Mouse (Mus musculus) stomach, postnatal 0 days (tissue): Measurements from ENCODE around the gene Ifna2. TPM values are rescaled to one million over a fixed set of nuclear protein-coding genes. Genes with fewer than 3 reads are reported as not detected.

Source experiments
- ATAC-seq: fragments of 200-750 bp; cut with Nextera tagmentation; 2 replicates; pipeline ENCODE4 v1.8.0; 2017; ENCODE audit not compliant: low FRiP score, low TSS enrichment
- DNase-seq: peaks from one replicate; pipeline ENCODE4 v3.0.0-alpha.2; 2016; ENCODE audit warnings: low spot score
- H3K27ac ChIP-seq: fragments of 300-500 bp; sonication (generic); replicated peaks from 2 replicates; pipeline ENCODE4 v1.5.1; 2014; ENCODE audit warnings: mild to moderate bottlenecking, control low read depth
- H3K27me3 ChIP-seq: fragments of 300-500 bp; sonication (generic); 2 replicates; pipeline ENCODE4 v1.6.1; 2014; ENCODE audit warnings: low read length; ENCODE audit not compliant: control insufficient read depth, insufficient read depth
- H3K36me3 ChIP-seq: fragments of 300-500 bp; sonication (generic); 2 replicates; pipeline ENCODE4 v1.6.1; 2014; ENCODE audit warnings: low read length, mixed read lengths; ENCODE audit not compliant: control insufficient read depth, insufficient read depth
- H3K4me1 ChIP-seq: fragments of 300-500 bp; sonication (generic); replicated peaks from 2 replicates; pipeline ENCODE4 v1.6.1; 2014; ENCODE audit warnings: antibody characterized with exemption; ENCODE audit not compliant: control insufficient read depth, insufficient read depth
- H3K4me2 ChIP-seq: fragments of 300-500 bp; sonication (generic); replicated peaks from 2 replicates; pipeline ENCODE4 v1.6.1; 2014; ENCODE audit warnings: low read depth, mild to moderate bottlenecking, control low read depth, moderate library complexity
- H3K4me3 ChIP-seq: fragments of 300-500 bp; sonication (generic); 2 replicates; pipeline ENCODE4 v1.5.1; 2014; ENCODE audit warnings: low read depth, low read length, control low read depth
- H3K9ac ChIP-seq: fragments of 300-500 bp; sonication (generic); 2 replicates; pipeline ENCODE4 v1.6.1; 2014; ENCODE audit warnings: mild to moderate bottlenecking, low read length, control low read depth, mixed read lengths
- H3K9me3 ChIP-seq: fragments of 300-500 bp; sonication (generic); 2 replicates; pipeline ENCODE4 v1.6.1; 2016; ENCODE audit warnings: low read length; ENCODE audit not compliant: control insufficient read depth
- CTCF ChIP-seq: IDR thresholded peaks from 2 replicates; pipeline ENCODE4 v1.5.1; 2016; ENCODE audit warnings: antibody characterized with exemption, low read depth, mild to moderate bottlenecking, moderate library complexity
- EP300 ChIP-seq: optimal IDR thresholded peaks from 2 replicates; pipeline ENCODE3; 2016; ENCODE audit warnings: antibody characterized with exemption
- WGBS: fragments of 180-500 bp; shearing (Covaris S2); extraction: QIAGEN DNeasy Blood & Tissue Kit; methylation state at CpG from one replicate; pipeline ENCODE4 v1.1.7; 2014; 5-methylcytosine and 5-hydroxymethylcytosine counted together
- polyA plus RNA-seq: library from polyadenylated mRNA; unstranded; fragments of >200 nt; fragmentation: Nextera tagmentation; extraction: Ambion mirVana; gene quantifications from 2 replicates; pipeline ENCODE4 v1.2.1, GENCODE M21; 2015

Ifna2 gene
- polyA plus RNA-seq, 1 experiment from 2014 or later: not detected

- 19% methylated on average over 1 of the region's 1 CpGs for WGBS
- H3K9ac ChIP-seq: 0 out of 2 replicates have a peak overlapping the region, but pooled peaks have one; percentile 19
- no peaks in the 10 kb centered on the region for H3K9me3 ChIP-seq
- no peaks in the 10 kb centered on the region for H3K27me3 ChIP-seq
- H3K36me3 ChIP-seq: peaks cover 4% of the 10 kb centered on the region; the same call in 1 of the 2 replicates
- ATAC-seq: no peak
- TF ChIP-seq CTCF: no peak
- TF ChIP-seq EP300: no peak
- no peak overlapping the region for H3K27ac ChIP-seq
- peak overlapping the region; percentile 19; the same call in 1 of the 2 replicates for H3K4me3 ChIP-seq
- peak; percentile 46 for DNase-seq
- peaks cover 4% of the 10 kb centered on the region for H3K4me1 ChIP-seq
- peak overlapping the region; percentile 45 for H3K4me2 ChIP-seq
Observed at GRCm38 (mm10) chr4:88718715-88719114, 35.0 kb upstream of the Ifna2 start.

GRCm38 (mm10) chr4:88715059-88715458 is 31.3 kb upstream of the Ifna2 start:
- no peak for DNase-seq
- no peak overlapping the region for H3K27ac ChIP-seq

GRCm38 (mm10) chr4:88714281-88714680 is 30.6 kb upstream of the Ifna2 start:
- H3K4me3 ChIP-seq: no peak overlapping the region
- H3K9ac ChIP-seq: no peak overlapping the region
- no peaks in the 10 kb centered on the region for H3K9me3 ChIP-seq
- no peak overlapping the region for H3K27ac ChIP-seq
- no peaks in the 10 kb centered on the region for H3K27me3 ChIP-seq
- H3K4me2 ChIP-seq: no peak overlapping the region
- H3K36me3 ChIP-seq: peaks cover 4% of the 10 kb centered on the region; the same call in 1 of the 2 replicates
- no peak for TF ChIP-seq CTCF
- no peak for TF ChIP-seq EP300
- H3K4me1 ChIP-seq: no peaks in the 10 kb centered on the region
- 56% methylated on average over 1 of the region's 1 CpGs for WGBS
- no peak for ATAC-seq
- DNase-seq: no peak

More at GRCm38 (mm10) chr4:88715059-88715458, 31.3 kb upstream of the Ifna2 start:
- Histone ChIP-seq H3K36me3 (peaks cover 4% of the 10 kb centered on the region; the same call in 1 of the 2 replicates), H3K9me3 (no peaks in the 10 kb centered on the region), H3K9ac (no peak overlapping the region), H3K27me3 (no peaks in the 10 kb centered on the region), H3K4me2 (no peak overlapping the region), H3K4me3 (no peak overlapping the region), H3K4me1 (no peaks in the 10 kb centered on the region)
- no peak for TF ChIP-seq CTCF
- no peak for ATAC-seq

- Histone ChIP-seq H3K36me3 (peaks cover 4% of the 10 kb centered on the region; the same call in 1 of the 2 replicates), H3K4me2 (no peak overlapping the region), H3K4me3 (no peak overlapping the region), H3K9me3 (no peaks in the 10 kb centered on the region), H3K27me3 (no peaks in the 10 kb centered on the region), H3K4me1 (no peaks in the 10 kb centered on the region), H3K27ac (no peak overlapping the region), H3K9ac (no peak overlapping the region)
- TF ChIP-seq EP300: no peak
- no peak for TF ChIP-seq CTCF
- 89% methylated on average over 1 of the region's 1 CpGs for WGBS
- ATAC-seq: no peak
- no peak for DNase-seq
Observed at GRCm38 (mm10) chr4:88707128-88707826, 23.6 kb upstream of the Ifna2 start.

- TF ChIP-seq EP300: no peak
- no peak for TF ChIP-seq CTCF
- no peak for DNase-seq
- no peak overlapping the region for H3K27ac ChIP-seq
- H3K9ac ChIP-seq: no peak overlapping the region
- 37% methylated on average over 3 of the region's 3 CpGs for WGBS
- no peaks in the 10 kb centered on the region for H3K9me3 ChIP-seq
- no peak overlapping the region for H3K4me2 ChIP-seq
- no peak for ATAC-seq
- H3K4me3 ChIP-seq: no peak overlapping the region
- H3K4me1 ChIP-seq: no peaks in the 10 kb centered on the region
- H3K27me3 ChIP-seq: no peaks in the 10 kb centered on the region
- H3K36me3 ChIP-seq: peaks cover 4% of the 10 kb centered on the region; the same call in 1 of the 2 replicates
Observed at GRCm38 (mm10) chr4:88705924-88706323, 22.2 kb upstream of the Ifna2 start.

GRCm38 (mm10) chr4:88699301-88699700 is 15.6 kb upstream of the Ifna2 start:
- Histone ChIP-seq H3K27ac (no peak overlapping the region), H3K9ac (no peak overlapping the region), H3K36me3 (no peaks in the 10 kb centered on the region), H3K9me3 (no peaks in the 10 kb centered on the region), H3K27me3 (no peaks in the 10 kb centered on the region), H3K4me1 (no peaks in the 10 kb centered on the region), H3K4me3 (no peak overlapping the region), H3K4me2 (no peak overlapping the region)
- DNase-seq (no peak), ATAC-seq (no peak)
- TF ChIP-seq EP300: no peak
- TF ChIP-seq CTCF: no peak
- 70% methylated on average over 1 of the region's 1 CpGs for WGBS
